Mouse (Mus musculus): Measurements from ENCODE around the gene Ccnf. TPM values are rescaled to one million over a fixed set of nuclear protein-coding genes. Genes with fewer than 3 reads are reported as not detected.

The Ccnf gene
- total and polyA plus RNA-seq, 3 experiments = 34.5 to 73.9 TPM; not detected in 1

GRCm38 (mm10) chr17:24260516-24260915 lies 9.2 kb upstream of the Ccnf start:
- Histone ChIP-seq H3K36me3 (ENCODE audit: control insufficient read depth in 1 of 2, insufficient read depth in 2 of 2, low read length in 2 of 2) (no peaks in the 10 kb centered on the region), H3K9me3 (replicated peaks; ENCODE audit: insufficient read depth, low read length) (no peaks in the 10 kb centered on the region), H3K27me3 (ENCODE audit: control insufficient read depth in 1 of 2, insufficient read depth in 2 of 2, low read length in 2 of 2) (no peaks in the 10 kb centered on the region), H3K79me2 (ENCODE audit: control insufficient read depth, insufficient read depth, low read length, poor library complexity) (no peaks in the 10 kb centered on the region), H3K9ac (ENCODE audit: control insufficient read depth, low read depth, low read length, poor library complexity, severe bottlenecking) (no peak overlapping the region), H3K4me1 (ENCODE audit: control insufficient read depth in 1 of 2, insufficient read depth in 2 of 2, low read length in 2 of 2) (no peaks in the 10 kb centered on the region), H3K27ac (ENCODE audit: control insufficient read depth, low read depth, low read length) (no peak overlapping the region), H3K4me3 (ENCODE audit: control insufficient read depth in 1 of 2, insufficient read depth in 1 of 2, low read depth in 2 of 2, low read length in 2 of 2) (no peak overlapping the region)
- TF ChIP-seq HCFC1 (IDR thresholded peaks at IDR 0.05; ENCODE audit: low read depth, low read length) = no peak
- no peak for TF ChIP-seq MAZ (IDR thresholded peaks at IDR 0.05; ENCODE audit: low read depth, low read length)
- no peak for TF ChIP-seq MAX (IDR thresholded peaks at IDR 0.05; ENCODE audit: low read length)
- TF ChIP-seq SIN3A (IDR thresholded peaks at IDR 0.05; ENCODE audit: low read length) = no peak
- no peak for TF ChIP-seq JUND (IDR thresholded peaks at IDR 0.05; ENCODE audit: low read depth, low read length)
- no peak for TF ChIP-seq TBP (IDR thresholded peaks at IDR 0.05; ENCODE audit: low read depth, low read length)
- no peak for TF ChIP-seq KAT2A (conservative IDR thresholded peaks at IDR 0.05; ENCODE audit: low read depth, low read length)
- TF ChIP-seq SMC3 (IDR thresholded peaks at IDR 0.05; ENCODE audit: low read depth, low read length) = no peak
- no peak for TF ChIP-seq GABPA (IDR thresholded peaks at IDR 0.05; ENCODE audit: low read depth, low read length)
- TF ChIP-seq POLR2AphosphoS5 (IDR thresholded peaks at IDR 0.05; ENCODE audit: borderline replicate concordance, low read depth, low read length) = no peak
- no peak for TF ChIP-seq POLR2AphosphoS2 (IDR thresholded peaks at IDR 0.05; ENCODE audit: low read length)
- no peak for TF ChIP-seq NRF1 (IDR thresholded peaks at IDR 0.05; ENCODE audit: insufficient read depth, low read depth, low read length, poor library complexity, severe bottlenecking)
- DNase-seq (ENCODE audit: low read depth, low spot score) = no peak

- H3K4me3 ChIP-seq (ENCODE audit: control insufficient read depth in 1 of 2, insufficient read depth in 1 of 2, low read depth in 2 of 2, low read length in 2 of 2) = no peak overlapping the region
- no peaks in the 10 kb centered on the region for H3K27me3 ChIP-seq (ENCODE audit: control insufficient read depth in 1 of 2, insufficient read depth in 2 of 2, low read length in 2 of 2)
- no peak for DNase-seq (ENCODE audit: low read depth, low spot score)
- H3K36me3 ChIP-seq (ENCODE audit: control insufficient read depth in 1 of 2, insufficient read depth in 2 of 2, low read length in 2 of 2) = no peaks in the 10 kb centered on the region
- no peaks in the 10 kb centered on the region for H3K79me2 ChIP-seq (ENCODE audit: control insufficient read depth, insufficient read depth, low read length, poor library complexity)
- TF ChIP-seq GATA1 (IDR thresholded peaks at IDR 0.05; ENCODE audit: low read depth, low read length) (no peak), GABPA (IDR thresholded peaks at IDR 0.05; ENCODE audit: low read depth, low read length) (no peak), POLR2A (IDR thresholded peaks at IDR 0.05; ENCODE audit: control insufficient read depth in 1 of 2, insufficient read depth in 1 of 2, low read depth in 1 of 2, low read length in 2 of 2, poor library complexity in 1 of 2) (no peak), KAT2A (conservative IDR thresholded peaks at IDR 0.05; ENCODE audit: low read depth, low read length) (no peak), CHD1 (IDR thresholded peaks at IDR 0.05; ENCODE audit: low read depth, low read length) (no peak), ZKSCAN1 (IDR thresholded peaks at IDR 0.05; ENCODE audit: low read depth, low read length) (no peak), TCF12 (IDR thresholded peaks at IDR 0.05; ENCODE audit: low read depth, low read length) (no peak), CTCF (IDR thresholded peaks at IDR 0.05 in 2 of 3, conservative IDR thresholded peaks at IDR 0.05 in 1 of 3; ENCODE audit: control insufficient read depth in 1 of 3, insufficient read depth in 1 of 3, low read depth in 2 of 3, low read length in 3 of 3, poor library complexity in 1 of 3, severe bottlenecking in 1 of 3) (no peak), ZMIZ1 (IDR thresholded peaks at IDR 0.05; ENCODE audit: low read depth, low read length) (no peak), USF2 (IDR thresholded peaks at IDR 0.05; ENCODE audit: borderline replicate concordance in 1 of 2, insufficient read depth in 1 of 2, low read depth in 1 of 2, low read length in 2 of 2) (no peak), ELF1 (IDR thresholded peaks at IDR 0.05; ENCODE audit: low read depth, low read length) (no peak), MAFK (IDR thresholded peaks at IDR 0.05; ENCODE audit: borderline replicate concordance, low read depth, low read length) (no peak), RCOR1 (IDR thresholded peaks at IDR 0.05; ENCODE audit: low read depth, low read length) (no peak), EP300 (IDR thresholded peaks at IDR 0.05; ENCODE audit: low read depth in 1 of 2, low read length in 2 of 2) (no peak), ZNF384 (IDR thresholded peaks at IDR 0.05; ENCODE audit: low read depth, low read length) (no peak), POLR2AphosphoS2 (IDR thresholded peaks at IDR 0.05; ENCODE audit: low read length) (no peak), CHD2 (IDR thresholded peaks at IDR 0.05; ENCODE audit: low read length) (no peak), MAX (IDR thresholded peaks at IDR 0.05; ENCODE audit: low read length) (no peak), SIN3A (IDR thresholded peaks at IDR 0.05; ENCODE audit: low read length) (no peak), HCFC1 (IDR thresholded peaks at IDR 0.05; ENCODE audit: low read depth, low read length) (no peak)
- no peaks in the 10 kb centered on the region for H3K9me3 ChIP-seq (replicated peaks; ENCODE audit: insufficient read depth, low read length)
- no peak overlapping the region for H3K27ac ChIP-seq (ENCODE audit: control insufficient read depth, low read depth, low read length)
- no peak overlapping the region for H3K9ac ChIP-seq (ENCODE audit: control insufficient read depth, low read depth, low read length, poor library complexity, severe bottlenecking)
- H3K4me1 ChIP-seq (ENCODE audit: control insufficient read depth in 1 of 2, insufficient read depth in 2 of 2, low read length in 2 of 2) = no peaks in the 10 kb centered on the region
Measured at GRCm38 (mm10) chr17:24259702-24260101, 8.4 kb upstream of the Ccnf start.
